In genomic region chr2:181769397-181769796, GRCm38 (mm10) we compare ENCODE assay signal across 15 mouse cellular contexts. TPM values are rescaled to one million over a fixed set of nuclear protein-coding genes. Genes with fewer than 3 reads are reported as not detected.
A peak's percentile ranks its signal among the peaks of the same experiment; 100 is the strongest.
DNase-seq lines count a peak whose midpoint lies in the region; ATAC-seq and TF ChIP-seq lines count a peak whose summit lies in the region.
"Had no signal": no experiment of that assay in that cellular context is flagged by ENCODE, and none has a peak within 500 bp of the region (broad histone marks: within the 10 kb centered on the region; RNA-seq: fewer than 3 reads in every experiment).

No protein-coding gene starts in this region.

- H3K27me3 ChIP-seq in cerebellum, adult 2 months (ENCODE audit: control insufficient read depth, insufficient read depth, low read length), result no peaks in the 10 kb centered on the region
- H3K27me3 ChIP-seq in hindbrain, embryonic 11.5 days (ENCODE audit: control insufficient read depth, insufficient read depth, low read length), result no peaks in the 10 kb centered on the region
- H3K27me3 ChIP-seq in midbrain, embryonic 14.5 days (ENCODE audit: control insufficient read depth, insufficient read depth, low read length), result no peaks in the 10 kb centered on the region
- no peaks in the 10 kb centered on the region for H3K27me3 ChIP-seq in stomach, postnatal 0 days (ENCODE audit: control insufficient read depth, insufficient read depth, low read length)
- H3K27me3 ChIP-seq: embryonic facial prominence, embryonic 12.5 days; stomach, embryonic 15.5 days had no signal

- WGBS in cerebellum, adult 2 months, result 9% methylated on average over 2 of the region's 2 CpGs
- 96% methylated on average over 2 of the region's 2 CpGs for WGBS in hindbrain, embryonic 11.5 days
- 72% methylated on average over 2 of the region's 2 CpGs for WGBS in midbrain, embryonic 14.5 days
- WGBS in stomach, postnatal 0 days, result 80% methylated on average over 2 of the region's 2 CpGs

- H3K4me2 ChIP-seq in hindbrain, embryonic 11.5 days (replicated peaks; ENCODE audit: low read depth, low read length), result peak overlapping the region; percentile 27
- H3K4me2 ChIP-seq in midbrain, embryonic 14.5 days (ENCODE audit: low read length), result peak overlapping the region; percentile 76
- H3K4me2 ChIP-seq in stomach, postnatal 0 days (replicated peaks; ENCODE audit: low read depth), result no peak overlapping the region
- H3K4me2 ChIP-seq: embryonic facial prominence, embryonic 12.5 days; stomach, embryonic 15.5 days had no signal

- H3K4me3 ChIP-seq in cerebellum, adult 2 months (replicated peaks; ENCODE audit: insufficient read depth, low read depth, low read length), result peak overlapping the region; percentile 42
- peak overlapping the region; percentile 31; the same call in 1 of the 2 replicates for H3K4me3 ChIP-seq in hindbrain, embryonic 11.5 days (ENCODE audit: low read depth, low read length)
- peak overlapping the region; percentile 57 for H3K4me3 ChIP-seq in midbrain, embryonic 14.5 days (replicated peaks; ENCODE audit: low read depth, low read length)
- H3K4me3 ChIP-seq in stomach, postnatal 0 days (ENCODE audit: low read depth, low read length), result no peak overlapping the region
- H3K4me3 ChIP-seq: embryonic facial prominence, embryonic 12.5 days; stomach, embryonic 15.5 days had no signal

- TF ChIP-seq POLR2A in cerebellum, adult 2 months (IDR thresholded peaks at IDR 0.05; ENCODE audit: borderline replicate concordance, insufficient read depth, low read length), result no peak

- H3K9me3 ChIP-seq in hindbrain, embryonic 11.5 days (ENCODE audit: control insufficient read depth, low read length), result no peaks in the 10 kb centered on the region
- H3K9me3 ChIP-seq in midbrain, embryonic 14.5 days (ENCODE audit: control insufficient read depth, low read length), result no peaks in the 10 kb centered on the region
- no peaks in the 10 kb centered on the region for H3K9me3 ChIP-seq in stomach, postnatal 0 days (ENCODE audit: control insufficient read depth, low read length)
- H3K9me3 ChIP-seq: embryonic facial prominence, embryonic 12.5 days; stomach, embryonic 15.5 days had no signal

- H3K27ac ChIP-seq in cerebellum, adult 2 months (ENCODE audit: insufficient read depth, low read length), result peak overlapping the region; percentile 41; the same call in 1 of the 2 replicates
- H3K27ac ChIP-seq in hindbrain, embryonic 11.5 days (ENCODE audit: low read depth, low read length), result no peak overlapping the region
- H3K27ac ChIP-seq in midbrain, embryonic 14.5 days (replicated peaks; ENCODE audit: low read depth, low read length), result no peak overlapping the region; the same call in 1 of the 2 replicates
- H3K27ac ChIP-seq in stomach, postnatal 0 days (replicated peaks), result no peak overlapping the region
- H3K27ac ChIP-seq: embryonic facial prominence, embryonic 12.5 days; stomach, embryonic 15.5 days had no signal

- H3K36me3 ChIP-seq in hindbrain, embryonic 11.5 days (ENCODE audit: control insufficient read depth, insufficient read depth, low read length), result no peaks in the 10 kb centered on the region
- no peaks in the 10 kb centered on the region for H3K36me3 ChIP-seq in midbrain, embryonic 14.5 days (ENCODE audit: control insufficient read depth, insufficient read depth, low read length)
- no peaks in the 10 kb centered on the region for H3K36me3 ChIP-seq in stomach, postnatal 0 days (ENCODE audit: control insufficient read depth, insufficient read depth, low read length)
- H3K36me3 ChIP-seq: embryonic facial prominence, embryonic 12.5 days; stomach, embryonic 15.5 days had no signal

- peak; percentile 52 to 73 for DNase-seq in cerebellum, adult 2 months
- peak; percentile 52 to 61 for DNase-seq in cerebellum, postnatal 25 days
- DNase-seq in hindbrain, embryonic 11.5 days (ENCODE audit: low spot score), result no peak
- DNase-seq in midbrain, embryonic 14.5 days, result no peak
- no peak for DNase-seq in spleen, postnatal 10 days (ENCODE audit: low spot score in 2 of 2)
- DNase-seq in stomach, postnatal 0 days (ENCODE audit: low spot score), result no peak
- no peak for DNase-seq in heart, postnatal 36 days
- no peak for DNase-seq in thymus, postnatal 14 days
- DNase-seq: kidney, postnatal 36 days; right cerebral cortex, postnatal 25 days had no signal

- intact Hi-C loops in heart, postnatal 36 days (cut with DNase I), result no loop called here

- ATAC-seq in hindbrain, embryonic 11.5 days (ENCODE audit: low FRiP score), result no peak
- no peak for ATAC-seq in midbrain, embryonic 14.5 days (ENCODE audit: low FRiP score, low TSS enrichment)
- no peak for ATAC-seq in stomach, postnatal 0 days (ENCODE audit: low FRiP score, low TSS enrichment)
- ATAC-seq: intestine, embryonic 16.5 days had no signal

- H3K9ac ChIP-seq in hindbrain, embryonic 11.5 days (ENCODE audit: low read depth, low read length), result no peak overlapping the region
- H3K9ac ChIP-seq in midbrain, embryonic 14.5 days (replicated peaks; ENCODE audit: low read length), result peak overlapping the region; percentile 59
- no peak overlapping the region for H3K9ac ChIP-seq in stomach, postnatal 0 days (ENCODE audit: low read length)
- H3K9ac ChIP-seq: embryonic facial prominence, embryonic 12.5 days; stomach, embryonic 15.5 days had no signal

- peaks cover 21% of the 10 kb centered on the region for H3K4me1 ChIP-seq in cerebellum, adult 2 months (ENCODE audit: control insufficient read depth, insufficient read depth, low read length)
- H3K4me1 ChIP-seq in hindbrain, embryonic 11.5 days (replicated peaks; ENCODE audit: control insufficient read depth, insufficient read depth, low read length), result no peaks in the 10 kb centered on the region
- peaks cover 71% of the 10 kb centered on the region for H3K4me1 ChIP-seq in midbrain, embryonic 14.5 days (ENCODE audit: control insufficient read depth, insufficient read depth, low read length)
- no peaks in the 10 kb centered on the region for H3K4me1 ChIP-seq in stomach, postnatal 0 days (replicated peaks; ENCODE audit: control insufficient read depth, insufficient read depth)
- H3K4me1 ChIP-seq: embryonic facial prominence, embryonic 12.5 days; stomach, embryonic 15.5 days had no signal

- no peak for TF ChIP-seq EP300 in stomach, postnatal 0 days (optimal IDR thresholded peaks at IDR 0.05)

- no peak for TF ChIP-seq CTCF in cerebellum, adult 2 months (IDR thresholded peaks at IDR 0.05; ENCODE audit: borderline replicate concordance, insufficient read depth, low read depth, low read length)
- TF ChIP-seq CTCF in stomach, postnatal 0 days (IDR thresholded peaks at IDR 0.05; ENCODE audit: low read depth), result no peak

RNA-seq across cellular contexts. Expression of gene Myt1, which starts 6.3 kb away (rescaled TPM):
- 44.2 and 47.5 TPM in 2 replicates for polyA plus RNA-seq in cerebellum, adult 2 months (2012; rRNA removed)
- 38.7 and 39.3 TPM in 2 replicates for polyA plus RNA-seq in hindbrain, embryonic 11.5 days (2014; fragmentation: Nextera tagmentation; extraction: Ambion mirVana)
- polyA plus RNA-seq in midbrain, embryonic 14.5 days (2014; fragmentation: Nextera tagmentation; extraction: Ambion mirVana), result 21.2 and 31.3 TPM in 2 replicates
- polyA plus RNA-seq in stomach, postnatal 0 days (2015; fragmentation: Nextera tagmentation; extraction: Ambion mirVana), result 0.29 and 0.40 TPM in 2 replicates
- not detected for total RNA-seq in heart, postnatal 36 days (2021)
- total RNA-seq: liver, adult 2 months had no signal
- polyA plus RNA-seq: liver, adult 2 months had no signal

RNA-seq across cellular contexts. Expression of gene Oprl1, which starts 54.6 kb away (rescaled TPM):
- 28.6 and 35.1 TPM in 2 replicates for polyA plus RNA-seq in cerebellum, adult 2 months (2012; rRNA removed)
- polyA plus RNA-seq in hindbrain, embryonic 11.5 days (2014; fragmentation: Nextera tagmentation; extraction: Ambion mirVana), result 21.6 and 24.3 TPM in 2 replicates
- 105 and 110 TPM in 2 replicates for polyA plus RNA-seq in midbrain, embryonic 14.5 days (2014; fragmentation: Nextera tagmentation; extraction: Ambion mirVana)
- polyA plus RNA-seq in stomach, postnatal 0 days (2015; fragmentation: Nextera tagmentation; extraction: Ambion mirVana), result 0.52 and 0.80 TPM in 2 replicates
- total RNA-seq in heart, postnatal 36 days (2021), result not detected
- total RNA-seq: gastrocnemius, postnatal 4 days; liver, adult 2 months had no signal

Comparison
In these comparisons a context has a peak if more than half of its experiments do, and no peak if none do; other contexts are left out.
1. DNase-seq: peak in cerebellum, adult 2 months (2 of 2) and cerebellum, postnatal 25 days (2 of 2); none in hindbrain, embryonic 11.5 days (single experiment), midbrain, embryonic 14.5 days (single experiment), spleen, postnatal 10 days (0 of 2), stomach, postnatal 0 days (single experiment), heart, postnatal 36 days (0 of 2) and thymus, postnatal 14 days (single experiment).
2. RNA of gene Myt1, which starts 6.3 kb away (polyA plus RNA-seq): 44.2 to 47.5 TPM in cerebellum, adult 2 months, 38.7 to 39.3 TPM in hindbrain, embryonic 11.5 days and 21.2 to 31.3 TPM in midbrain, embryonic 14.5 days; 0.29 to 0.40 TPM in stomach, postnatal 0 days; every median in the first group is over 10 times any median in the second.
3. RNA of gene Oprl1, which starts 54.6 kb away (polyA plus RNA-seq): 105 to 110 TPM in midbrain, embryonic 14.5 days, 28.6 to 35.1 TPM in cerebellum, adult 2 months and 21.6 to 24.3 TPM in hindbrain, embryonic 11.5 days; 0.52 to 0.80 TPM in stomach, postnatal 0 days; every median in the first group is over 10 times any median in the second.